ENCODE assay signal across 9 mouse cellular contexts in genomic region chr4:43860744-43861519, GRCm38 (mm10). TPM values are rescaled to one million over a fixed set of nuclear protein-coding genes. Genes with fewer than 3 reads are reported as not detected.
DNase-seq lines count a peak whose midpoint lies in the region; ATAC-seq and TF ChIP-seq lines count a peak whose summit lies in the region.
"Had no signal": no experiment of that assay in that cellular context is flagged by ENCODE, and none has a peak within 500 bp of the region (broad histone marks: within the 10 kb centered on the region; RNA-seq: fewer than 3 reads in every experiment).

No protein-coding gene starts in this region.

- TF ChIP-seq POLR2A in spleen, adult 2 months (IDR thresholded peaks at IDR 0.05; ENCODE audit: low read depth, low read length) = no peak

- H3K27me3 ChIP-seq in forebrain, embryonic 10.5 days (ENCODE audit: poor library complexity, severe bottlenecking) = 0 out of 2 replicates have a peak, but pooled peaks cover 3% of the 10 kb centered on the region
- H3K27me3 ChIP-seq in forebrain, embryonic 16.5 days (replicated peaks; ENCODE audit: control insufficient read depth, insufficient read depth, low read length) = no peaks in the 10 kb centered on the region
- no peaks in the 10 kb centered on the region for H3K27me3 ChIP-seq in spleen, adult 2 months (ENCODE audit: control insufficient read depth, insufficient read depth, low read length)
- H3K27me3 ChIP-seq: neural tube, embryonic 13.5 days had no signal

- TF ChIP-seq CTCF in spleen, adult 2 months (IDR thresholded peaks at IDR 0.05; ENCODE audit: extremely low read depth, insufficient read depth, insufficient read length, insufficient replicate concordance) = peak; percentile 69; the same call in 1 of the 2 replicates

- 0 out of 2 replicates have a peak overlapping the region, but pooled peaks have one; percentile 5 for H3K27ac ChIP-seq in forebrain, embryonic 10.5 days
- no peak overlapping the region for H3K27ac ChIP-seq in forebrain, embryonic 16.5 days (ENCODE audit: low read length)
- no peak overlapping the region for H3K27ac ChIP-seq in spleen, adult 2 months (ENCODE audit: insufficient read depth, low read length)
- H3K27ac ChIP-seq: neural tube, embryonic 13.5 days had no signal

- DNase-seq in forebrain, embryonic 10.5 days (ENCODE audit: extremely low spot score, low spot score) = peak; percentile 68
- DNase-seq in cerebellum, adult 11-12 months = peak; percentile 32
- DNase-seq in forelimb bud, embryonic 11.5 days (ENCODE audit: low read depth, low spot score) = peak; percentile 71
- DNase-seq in layer of hippocampus, postnatal 36 days = peak; percentile 42 to 67
- peak; percentile 73 for DNase-seq in mesoderm, embryonic 11.5 days (ENCODE audit: low read depth, low spot score)
- peak; percentile 12 to 26 for DNase-seq in spleen, adult 2 months (ENCODE audit: low read depth in 1 of 2, low spot score in 2 of 2)

- H3K4me2 ChIP-seq in forebrain, embryonic 16.5 days (ENCODE audit: low read length) = no peak overlapping the region
- H3K4me2 ChIP-seq: neural tube, embryonic 13.5 days had no signal

- H3K4me3 ChIP-seq in forebrain, embryonic 10.5 days = no peak overlapping the region
- H3K4me3 ChIP-seq in forebrain, embryonic 16.5 days (replicated peaks; ENCODE audit: low read length) = no peak overlapping the region
- no peak overlapping the region for H3K4me3 ChIP-seq in spleen, adult 2 months (ENCODE audit: extremely low read depth, insufficient read depth, insufficient read length)
- H3K4me3 ChIP-seq: neural tube, embryonic 13.5 days had no signal

- H3K4me1 ChIP-seq in forebrain, embryonic 10.5 days = peaks cover 9% of the 10 kb centered on the region
- no peaks in the 10 kb centered on the region for H3K4me1 ChIP-seq in forebrain, embryonic 16.5 days (replicated peaks; ENCODE audit: control insufficient read depth, insufficient read depth, low read length)
- no peaks in the 10 kb centered on the region for H3K4me1 ChIP-seq in spleen, adult 2 months (ENCODE audit: control insufficient read depth, insufficient read depth, insufficient read length)
- H3K4me1 ChIP-seq: neural tube, embryonic 13.5 days had no signal

- H3K9me3 ChIP-seq in forebrain, embryonic 10.5 days = no peaks in the 10 kb centered on the region
- no peaks in the 10 kb centered on the region for H3K9me3 ChIP-seq in forebrain, embryonic 16.5 days (ENCODE audit: control insufficient read depth, low read length)
- H3K9me3 ChIP-seq: neural tube, embryonic 13.5 days had no signal

- 20% methylated on average over 14 of the region's 14 CpGs for WGBS in forebrain, embryonic 10.5 days
- WGBS in forebrain, embryonic 16.5 days = 17% methylated on average over 14 of the region's 14 CpGs
- WGBS in spleen, adult 2 months = 22% methylated on average over 14 of the region's 14 CpGs

- no peak overlapping the region for H3K9ac ChIP-seq in forebrain, embryonic 16.5 days (replicated peaks; ENCODE audit: low read depth, low read length)
- H3K9ac ChIP-seq: neural tube, embryonic 13.5 days had no signal

- ATAC-seq in forebrain, embryonic 16.5 days = no peak
- ATAC-seq in hematopoietic stem cell, adult 5-6 weeks (replicated peaks in 1 of 2; ENCODE audit: insufficient read depth in 1 of 2, low FRiP score in 2 of 2, low TSS enrichment in 1 of 2, low read depth in 1 of 2, poor library complexity in 2 of 2, severe bottlenecking in 2 of 2) = peak; percentile 59 to 84

- H3K36me3 ChIP-seq in forebrain, embryonic 10.5 days (replicated peaks) = no peaks in the 10 kb centered on the region
- no peaks in the 10 kb centered on the region for H3K36me3 ChIP-seq in forebrain, embryonic 16.5 days (ENCODE audit: control insufficient read depth, insufficient read depth)
- H3K36me3 ChIP-seq in spleen, adult 2 months (ENCODE audit: control insufficient read depth, insufficient read depth, low read length) = no peaks in the 10 kb centered on the region
- H3K36me3 ChIP-seq: neural tube, embryonic 13.5 days had no signal

RNA-seq across cellular contexts. Expression of gene Olfr155, which starts 9.6 kb away (rescaled TPM):
- not detected in 2 replicates for polyA plus RNA-seq in forebrain, embryonic 10.5 days (2016; fragmentation: Nextera tagmentation; extraction: Ambion mirVana)
- polyA plus RNA-seq in forebrain, embryonic 16.5 days (2015; fragmentation: Nextera tagmentation; extraction: Ambion mirVana) = not detected in 2 replicates
- total RNA-seq in hematopoietic stem cell, adult 5-6 weeks (2017) = not detected in 2 replicates
- total RNA-seq in layer of hippocampus, postnatal 36 days (2021) = not detected
- polyA plus RNA-seq in spleen, adult 2 months (2012; rRNA removed) = not detected in 2 replicates
- polyA plus RNA-seq: neural tube, embryonic 13.5 days had no signal

RNA-seq across cellular contexts. Expression of gene Reck, which starts 14.4 kb away (rescaled TPM):
- 9.4 and 11.2 TPM in 2 replicates for polyA plus RNA-seq in forebrain, embryonic 10.5 days (2016; fragmentation: Nextera tagmentation; extraction: Ambion mirVana)
- polyA plus RNA-seq in forebrain, embryonic 16.5 days (2015; fragmentation: Nextera tagmentation; extraction: Ambion mirVana) = 4.8 and 5.1 TPM in 2 replicates
- total RNA-seq in hematopoietic stem cell, adult 5-6 weeks (2017) = 2.5 and 2.8 TPM in 2 replicates
- total RNA-seq in layer of hippocampus, postnatal 36 days (2021) = 1 to 10 TPM; 5.8 to 7.5 TPM
- polyA plus RNA-seq in spleen, adult 2 months (2012; rRNA removed) = 5.2 and 7.2 TPM in 2 replicates

RNA-seq across cellular contexts. Expression of gene Olfr157, which starts 20.9 kb away (rescaled TPM):
- polyA plus RNA-seq in forebrain, embryonic 10.5 days (2016; fragmentation: Nextera tagmentation; extraction: Ambion mirVana) = not detected in 2 replicates
- not detected in 2 replicates for polyA plus RNA-seq in forebrain, embryonic 16.5 days (2015; fragmentation: Nextera tagmentation; extraction: Ambion mirVana)
- not detected in 2 replicates for total RNA-seq in hematopoietic stem cell, adult 5-6 weeks (2017)
- not detected for total RNA-seq in layer of hippocampus, postnatal 36 days (2021)
- polyA plus RNA-seq in spleen, adult 2 months (2012; rRNA removed) = not detected in 2 replicates
- polyA plus RNA-seq: neural tube, embryonic 13.5 days had no signal

RNA-seq across cellular contexts. Expression of gene Olfr156, which starts 37.2 kb away (rescaled TPM):
- not detected in 2 replicates for polyA plus RNA-seq in forebrain, embryonic 10.5 days (2016; fragmentation: Nextera tagmentation; extraction: Ambion mirVana)
- not detected in 2 replicates for polyA plus RNA-seq in forebrain, embryonic 16.5 days (2015; fragmentation: Nextera tagmentation; extraction: Ambion mirVana)
- not detected in 2 replicates for total RNA-seq in hematopoietic stem cell, adult 5-6 weeks (2017)
- total RNA-seq in layer of hippocampus, postnatal 36 days (2021) = not detected
- polyA plus RNA-seq in spleen, adult 2 months (2012; rRNA removed) = not detected in 2 replicates
- polyA plus RNA-seq: neural tube, embryonic 13.5 days had no signal

Comparison
In these comparisons a context has a peak if more than half of its experiments do, and no peak if none do; other contexts are left out.
1. DNase-seq: peak in every context shown above with its lines; median percentile 73 in mesoderm, embryonic 11.5 days; 71 in forelimb bud, embryonic 11.5 days; 68 in forebrain, embryonic 10.5 days; 54 in layer of hippocampus, postnatal 36 days; 32 in cerebellum, adult 11-12 months; 19 in spleen, adult 2 months.